Mouse (Mus musculus) lung, adult 2 months (tissue): Measurements from ENCODE around the gene Cyp2t4.

Experiments
- CTCF ChIP-seq: fragments of 200-500 bp; IDR thresholded peaks from 2 replicates; pipeline ENCODE4 v1.5.1; 2011; ENCODE audit warnings: mild to moderate bottlenecking, low read length, control low read depth; ENCODE audit not compliant: insufficient read depth
- POLR2A ChIP-seq: fragments of 200-500 bp; IDR thresholded peaks from 2 replicates; pipeline ENCODE4 v1.6.1; 2011; ENCODE audit warnings: low read depth, mild to moderate bottlenecking, control low read depth, low read length, borderline replicate concordance; ENCODE audit errors: extremely low read depth

- TF ChIP-seq CTCF: no peak
- TF ChIP-seq POLR2A: no peak
These were observed 7.4 kb downstream of the Cyp2t4 start for GRCm38 (mm10) chr7:27160921-27161320.
